Mouse (Mus musculus) gastrocnemius, postnatal 25 days (tissue): ENCODE results near the gene Sox4. TPM values are rescaled to one million over a fixed set of nuclear protein-coding genes. Genes with fewer than 3 reads are reported as not detected.

Experiments
- DNase-seq: peaks from one replicate; pipeline ENCODE4 v3.0.0; 2022
- total RNA-seq, 2 experiments: library from RNA; stranded (reverse); gene quantifications; 1 replicate in 1 of 2; 2 replicates in 1 of 2; pipeline ENCODE4 v1.2.3; 2021

The Sox4 gene
- total RNA-seq, 2 experiments from 2014 or later = 4.8 to 5.3 TPM

DNA sequence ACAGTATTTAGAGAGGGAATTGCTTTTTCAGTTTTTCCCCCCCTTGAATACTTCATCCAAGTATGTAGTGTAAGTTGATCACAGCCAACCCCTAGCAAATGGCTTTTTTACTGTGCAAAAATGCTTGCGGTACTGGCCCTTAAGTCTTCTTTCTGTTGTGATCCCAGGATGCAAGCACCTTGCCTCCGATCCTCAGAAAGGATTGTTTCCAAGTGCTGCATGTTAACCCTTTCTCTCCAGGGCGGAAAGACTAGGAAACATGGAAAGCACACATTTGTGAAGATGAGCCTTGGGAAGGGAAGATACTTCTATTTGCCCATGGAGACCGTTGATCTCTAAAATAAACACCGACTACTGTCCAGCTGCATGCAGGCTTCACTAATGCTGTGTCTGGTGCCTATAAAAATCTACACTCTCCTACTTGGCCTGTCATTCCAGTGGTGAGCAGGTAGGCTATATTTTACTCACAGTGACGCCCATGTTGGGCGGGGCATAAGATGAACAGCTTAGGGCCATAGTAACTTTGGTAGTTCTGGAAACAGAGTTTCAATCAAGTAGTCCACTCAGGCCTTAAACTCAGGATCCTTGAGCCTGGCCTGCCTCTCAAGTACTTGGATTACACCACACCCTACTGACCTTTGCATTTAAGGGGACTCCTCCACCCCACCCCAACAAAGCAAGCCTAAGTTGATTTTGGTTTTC, 5.6 kb downstream of the Sox4 start:
- DNase-seq = no peak

DNA sequence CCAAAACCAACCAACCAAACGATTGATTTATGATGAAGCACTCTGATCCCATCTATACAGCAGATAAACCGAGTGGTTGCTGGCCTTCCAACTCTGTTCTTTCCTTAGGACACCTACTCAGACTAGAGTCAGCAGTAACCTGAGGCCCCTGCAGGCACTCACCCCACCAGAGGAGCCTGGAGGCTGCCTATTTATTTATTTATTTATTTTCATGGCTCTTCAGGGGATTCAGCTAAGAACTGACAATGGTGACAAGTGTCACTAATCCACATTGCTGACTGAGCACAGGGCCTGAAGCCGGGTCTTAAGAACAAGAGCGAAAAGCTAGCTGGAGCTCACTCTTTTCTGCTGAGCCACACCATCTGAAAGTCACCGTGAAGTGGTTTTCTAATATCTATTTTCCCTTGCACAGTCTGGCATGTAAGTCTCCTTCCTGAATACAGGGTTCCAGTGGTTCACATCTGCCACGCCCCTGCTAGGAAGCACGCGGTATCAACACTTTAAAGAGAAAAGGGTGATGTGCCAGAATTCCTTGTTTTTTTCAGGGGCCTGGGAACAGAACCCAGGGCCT, 6.9 kb downstream of the Sox4 start:
- DNase-seq = no peak

DNA sequence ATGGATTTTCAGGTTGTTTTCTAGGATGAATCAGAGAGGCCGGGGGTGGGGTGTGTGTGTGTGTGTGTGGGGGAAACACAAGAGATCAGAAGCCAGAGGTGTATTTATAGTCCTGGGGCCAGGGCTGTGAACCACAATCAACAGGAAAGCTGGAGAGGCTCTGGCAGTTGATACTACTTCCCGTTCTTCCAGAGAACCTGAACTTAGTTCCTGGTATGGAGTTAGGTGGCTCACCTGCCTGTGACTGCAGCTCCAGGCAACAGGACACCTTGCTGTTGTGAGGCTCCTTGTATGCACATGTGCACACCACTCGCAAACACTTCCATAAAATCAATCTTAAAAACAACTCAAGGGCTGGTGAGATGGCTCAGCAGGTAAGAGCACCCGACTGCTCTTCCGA, 7.8 kb downstream of the Sox4 start:
- no peak for DNase-seq

GRCm38 (mm10) chr13:28942926-28943325, 10.6 kb downstream of the Sox4 start:
- no peak for DNase-seq

GRCm38 (mm10) chr13:28941983-28942630, 11.4 kb downstream of the Sox4 start:
- DNase-seq = no peak

DNA sequence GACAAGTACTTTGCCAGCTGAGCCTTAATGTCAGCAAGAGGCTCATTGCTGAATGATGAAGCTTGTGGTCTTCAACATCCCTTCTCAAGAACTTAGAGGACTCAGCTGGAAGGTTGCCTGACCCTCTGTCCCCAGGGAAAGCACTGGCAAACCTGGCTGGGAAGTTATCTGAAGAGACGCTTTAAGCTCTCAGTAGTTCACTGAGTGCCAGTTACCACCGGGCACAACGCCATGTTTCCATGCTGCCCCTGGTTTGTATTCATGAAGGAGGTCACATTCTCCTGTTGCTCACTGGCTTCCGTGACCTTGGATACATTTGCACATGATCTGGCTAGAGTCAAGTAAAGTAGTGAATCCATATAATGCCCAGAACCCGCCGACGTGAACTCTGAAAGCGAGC, 20.1 kb downstream of the Sox4 start:
- peak; percentile 32 for DNase-seq

GRCm38 (mm10) chr13:28931776-28932175, 21.7 kb downstream of the Sox4 start:
- DNase-seq = no peak

DNA sequence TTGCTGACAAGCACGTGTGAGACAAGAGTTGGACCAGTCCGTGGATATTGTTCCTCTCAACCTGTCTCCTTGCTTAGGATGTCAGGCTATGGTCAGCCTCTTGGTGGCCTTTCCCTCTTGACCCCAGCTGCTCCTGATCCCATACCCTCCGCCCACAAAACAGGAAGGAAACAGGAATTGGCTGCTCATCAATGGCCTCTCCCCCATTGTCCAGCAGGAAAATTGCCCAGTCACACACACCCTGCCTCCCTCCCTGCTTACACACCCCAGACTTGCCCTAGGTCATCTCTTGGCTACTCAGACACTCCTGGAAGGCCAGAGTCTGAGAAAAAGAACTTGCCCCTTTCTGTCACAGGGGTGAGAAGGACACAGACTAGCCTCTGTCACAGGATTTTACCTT, 22.2 kb downstream of the Sox4 start:
- DNase-seq = peak; percentile 25

- no peak for DNase-seq
Observed at GRCm38 (mm10) chr13:28930364-28930763, 23.1 kb downstream of the Sox4 start.

DNA sequence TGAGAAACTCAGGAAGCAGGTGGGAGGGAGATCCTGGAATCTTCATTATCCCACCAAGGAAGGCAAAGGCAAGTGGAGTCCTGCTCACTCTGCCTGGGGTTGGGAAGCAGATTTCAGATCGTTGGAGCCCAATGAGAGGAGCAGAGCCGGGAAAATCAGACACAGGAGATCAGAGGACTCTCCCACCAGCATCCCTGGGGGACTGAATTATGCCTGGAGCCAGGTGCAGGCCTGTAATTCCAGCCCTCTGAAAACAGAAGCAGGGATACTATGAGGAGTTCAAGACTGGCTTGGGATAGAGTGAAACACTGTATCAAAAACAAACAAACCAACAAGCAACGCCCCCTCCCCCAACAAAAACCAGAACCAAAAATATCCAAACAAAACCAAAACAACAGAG, 23.6 kb downstream of the Sox4 start:
- no peak for DNase-seq

DNA sequence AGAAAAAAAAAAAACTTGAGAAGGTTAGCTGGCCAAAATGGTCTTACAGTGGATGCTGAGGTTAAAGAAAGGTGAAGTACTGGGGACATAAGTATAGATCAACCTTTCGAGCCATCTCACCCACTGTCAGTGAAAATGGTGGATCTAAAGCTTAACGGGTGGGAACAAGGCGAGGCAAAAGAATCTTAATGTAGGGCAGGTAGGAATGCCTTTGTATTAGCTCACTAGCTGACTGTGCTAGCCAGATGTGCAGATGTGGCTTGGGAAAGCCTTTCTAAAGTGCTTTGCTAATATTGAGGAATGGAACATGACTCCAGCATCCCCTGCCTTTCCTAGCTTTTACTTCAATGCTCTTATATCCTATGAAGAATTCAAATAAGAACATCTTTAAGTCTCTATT, 30.4 kb downstream of the Sox4 start:
- no peak for DNase-seq

DNA sequence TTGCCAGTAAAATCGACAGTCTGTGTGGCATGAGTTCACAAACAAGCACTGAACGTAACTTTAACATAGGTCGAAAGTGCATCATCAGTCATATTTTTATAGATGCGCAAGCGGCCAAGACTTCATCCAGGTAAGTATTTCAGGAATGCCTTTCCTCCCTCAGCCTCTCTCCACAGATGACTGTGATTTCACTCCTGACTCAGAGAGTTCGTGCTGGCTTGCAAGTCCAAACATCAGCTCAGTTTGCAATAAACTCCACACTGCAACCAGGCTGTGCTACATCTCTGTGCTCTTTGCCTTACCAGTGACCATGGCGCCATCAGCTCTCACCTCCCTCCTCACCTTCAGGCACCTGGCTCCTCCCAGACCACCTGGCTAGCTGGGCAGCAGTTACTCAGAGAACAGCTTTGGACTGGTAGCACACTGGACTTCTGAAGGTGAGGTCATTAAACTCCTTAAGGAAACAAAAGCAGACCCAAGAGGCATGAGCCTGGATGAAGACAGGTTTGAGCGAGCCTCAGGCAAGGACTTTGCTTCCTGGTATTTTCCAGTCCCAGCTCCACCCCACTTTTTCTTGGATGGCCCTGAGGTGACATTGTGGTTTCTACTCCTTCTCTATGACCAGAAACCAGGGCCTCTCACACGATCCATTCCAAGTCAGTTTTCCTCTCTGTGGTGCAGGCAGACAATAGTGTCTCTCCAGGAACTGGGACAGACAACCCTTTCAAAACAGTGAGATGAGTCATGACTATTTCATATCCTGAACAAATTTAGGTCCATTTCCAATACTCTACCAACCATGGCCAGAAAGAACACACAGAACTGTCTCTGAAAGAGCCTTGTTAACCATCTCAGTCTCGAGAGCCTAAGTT, 35.9 kb downstream of the Sox4 start:
- no peak for DNase-seq

DNA sequence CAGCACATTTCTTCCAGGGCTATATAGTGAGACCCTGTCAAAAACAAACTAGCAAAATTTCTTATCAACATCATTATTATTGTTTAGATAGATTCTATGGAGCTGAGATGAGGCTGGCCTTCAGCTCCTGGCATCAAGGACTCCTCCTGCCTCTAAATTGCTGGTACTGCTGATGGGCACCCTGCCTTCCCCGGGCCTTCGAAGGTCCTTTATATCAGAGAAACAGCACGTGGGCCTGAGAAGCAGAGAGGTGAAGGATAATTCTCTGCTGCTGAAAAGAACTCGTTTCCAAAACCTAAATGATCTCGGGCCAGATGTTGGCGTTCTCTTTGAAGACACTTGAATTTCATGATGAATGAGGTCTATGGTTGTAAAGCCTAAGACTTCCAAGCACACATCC, 39.9 kb downstream of the Sox4 start:
- DNase-seq = no peak

- DNase-seq = no peak
Observed at GRCm38 (mm10) chr13:28906981-28907380, 46.5 kb downstream of the Sox4 start.
